Mouse (Mus musculus) kidney, postnatal 0 days (tissue): ENCODE measurements around the gene Lrpprc. TPM values are rescaled to one million over a fixed set of nuclear protein-coding genes. Genes with fewer than 3 reads are reported as not detected.

ENCODE experiments used
- ATAC-seq: fragments of 200-750 bp; cut with Nextera tagmentation; replicated peaks from 2 replicates; pipeline ENCODE4 v1.8.0; 2017; ENCODE audit warnings: low read depth, moderate number of reproducible peaks, moderate TSS enrichment, moderate library complexity; ENCODE audit not compliant: low FRiP score
- DNase-seq: peaks from one replicate; pipeline ENCODE4 v3.0.0-alpha.2; 2016; ENCODE audit warnings: low spot score
- H3K27ac ChIP-seq: fragments of 300-500 bp; sonication (generic); 2 replicates; pipeline ENCODE4 v1.5.1; 2014; ENCODE audit warnings: mild to moderate bottlenecking
- H3K27me3 ChIP-seq: fragments of 300-500 bp; sonication (generic); 2 replicates; pipeline ENCODE4 v1.6.1; 2014; ENCODE audit warnings: low read length, mixed read lengths; ENCODE audit not compliant: insufficient read depth
- H3K36me3 ChIP-seq: fragments of 300-500 bp; sonication (generic); 2 replicates; pipeline ENCODE4 v1.6.1; 2014; ENCODE audit warnings: low read length, mixed read lengths; ENCODE audit not compliant: insufficient read depth
- H3K4me1 ChIP-seq: fragments of 300-500 bp; sonication (generic); replicated peaks from 2 replicates; pipeline ENCODE4 v1.6.1; 2014; ENCODE audit warnings: antibody characterized with exemption, low read length, mixed read lengths; ENCODE audit not compliant: insufficient read depth
- H3K4me2 ChIP-seq: fragments of 300-500 bp; sonication (generic); 2 replicates; pipeline ENCODE4 v1.6.1; 2014; ENCODE audit warnings: mild to moderate bottlenecking, low read length, moderate library complexity, mixed read lengths
- H3K4me3 ChIP-seq: fragments of 300-500 bp; sonication (generic); replicated peaks from 2 replicates; pipeline ENCODE4 v1.5.1; 2014; ENCODE audit warnings: low read depth, low read length
- H3K9ac ChIP-seq: fragments of 300-500 bp; sonication (generic); 2 replicates; pipeline ENCODE4 v1.6.1; 2014; ENCODE audit warnings: low read depth, low read length
- H3K9me3 ChIP-seq: fragments of 300-500 bp; sonication (generic); replicated peaks from 2 replicates; pipeline ENCODE4 v1.6.1; 2016; ENCODE audit warnings: low read length, inconsistent platforms, mixed read lengths
- CTCF ChIP-seq: IDR thresholded peaks from 2 replicates; pipeline ENCODE4 v1.5.1; 2016; ENCODE audit warnings: antibody characterized with exemption, low read depth, mild to moderate bottlenecking, moderate library complexity
- WGBS: fragments of 180-500 bp; shearing (Covaris S2); extraction: QIAGEN DNeasy Blood & Tissue Kit; methylation state at CpG from one replicate; pipeline ENCODE4 v1.1.7; 2014; 5-methylcytosine and 5-hydroxymethylcytosine counted together
- polyA plus RNA-seq: library from polyadenylated mRNA; unstranded; fragments of >200 nt; fragmentation: Nextera tagmentation; extraction: Ambion mirVana; gene quantifications from 2 replicates; pipeline ENCODE4 v1.2.1, GENCODE M21; 2015

The Lrpprc gene
- polyA plus RNA-seq, 1 experiment from 2014 or later = 31.2 TPM

DNA sequence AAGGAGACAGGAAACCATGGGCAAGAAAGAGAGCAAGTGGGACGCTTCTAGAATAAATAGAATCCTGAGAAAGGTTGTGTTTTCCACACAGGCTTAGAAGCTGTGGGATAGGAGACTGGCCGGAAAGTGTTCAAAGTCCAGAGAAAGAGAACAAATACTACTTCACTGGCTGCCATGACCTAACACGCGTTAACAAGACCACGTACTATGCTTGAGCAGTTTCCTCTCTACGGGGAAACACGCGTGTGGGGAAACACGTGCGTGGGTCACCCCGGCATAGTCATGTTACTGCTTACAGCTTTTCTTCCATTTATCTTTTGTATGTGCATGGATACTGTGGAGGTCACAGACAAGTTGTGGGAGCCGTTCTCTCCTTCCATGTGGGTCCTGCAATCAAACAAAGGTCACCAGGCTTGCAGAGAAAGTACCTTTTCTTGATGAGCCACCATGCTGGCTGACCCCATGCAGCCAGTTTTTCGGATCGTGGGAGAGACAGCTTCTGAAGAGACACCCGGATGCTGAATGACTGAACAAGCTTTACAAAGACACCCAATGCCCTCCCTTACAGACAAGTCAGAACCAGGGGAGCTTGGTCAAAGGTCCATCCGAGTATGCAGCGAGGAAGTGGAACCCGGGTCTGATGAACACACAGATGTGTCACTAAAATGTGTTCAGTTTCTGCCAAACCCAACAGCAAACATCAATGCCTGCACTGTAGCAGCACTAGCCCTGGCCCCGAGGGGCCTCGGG lies 2.0 kb downstream of the Lrpprc start:
- Histone ChIP-seq H3K9ac (no peak overlapping the region), H3K36me3 (0 out of 2 replicates have a peak, but pooled peaks cover 4% of the 10 kb centered on the region), H3K4me3 (no peak overlapping the region), H3K27ac (no peak overlapping the region), H3K4me1 (peaks cover 13% of the 10 kb centered on the region; the same call in 1 of the 2 replicates), H3K27me3 (no peaks in the 10 kb centered on the region), H3K9me3 (no peaks in the 10 kb centered on the region), H3K4me2 (no peak overlapping the region; the same call in 1 of the 2 replicates)
- no peak for ATAC-seq
- 86% methylated on average over 20 of the region's 20 CpGs for WGBS
- DNase-seq = no peak
- no peak for TF ChIP-seq CTCF

DNA sequence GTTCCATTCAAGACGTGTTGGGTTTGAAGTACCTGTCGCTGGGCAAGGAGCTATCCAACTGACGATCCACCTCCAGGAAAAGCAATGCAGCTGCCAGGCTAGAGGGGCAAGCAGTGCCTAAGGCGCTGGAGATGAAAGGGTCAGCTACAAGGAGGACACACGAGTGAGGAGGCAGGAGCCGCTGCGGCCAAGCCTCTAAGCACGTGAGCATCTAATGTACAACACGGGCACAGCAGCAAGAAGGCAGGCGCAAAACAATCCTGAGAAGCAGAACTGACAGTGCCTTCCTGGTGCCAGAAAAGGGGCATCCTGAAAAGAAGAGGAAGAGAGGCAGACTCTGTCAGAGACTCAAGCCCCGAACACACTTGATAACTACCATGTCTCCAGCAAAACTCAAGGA lies 3.1 kb downstream of the Lrpprc start:
- no peak overlapping the region for H3K9ac ChIP-seq
- H3K36me3 ChIP-seq = 0 out of 2 replicates have a peak, but pooled peaks cover 4% of the 10 kb centered on the region
- DNase-seq (no peak), ATAC-seq (no peak)
- no peaks in the 10 kb centered on the region for H3K9me3 ChIP-seq
- H3K4me1 ChIP-seq = peaks cover 13% of the 10 kb centered on the region; the same call in 1 of the 2 replicates
- 85% methylated on average over 11 of the region's 11 CpGs for WGBS
- H3K27me3 ChIP-seq = no peaks in the 10 kb centered on the region
- TF ChIP-seq CTCF = no peak
- no peak overlapping the region for H3K4me3 ChIP-seq
- no peak overlapping the region for H3K27ac ChIP-seq
- no peak overlapping the region for H3K4me2 ChIP-seq

- no peak for ATAC-seq
- 89% methylated on average over 8 of the region's 8 CpGs for WGBS
- no peak overlapping the region for H3K4me3 ChIP-seq
- TF ChIP-seq CTCF = no peak
- no peak overlapping the region for H3K27ac ChIP-seq
- peaks cover 13% of the 10 kb centered on the region; the same call in 1 of the 2 replicates for H3K4me1 ChIP-seq
- no peaks in the 10 kb centered on the region for H3K27me3 ChIP-seq
- H3K4me2 ChIP-seq = no peak overlapping the region
- 0 out of 2 replicates have a peak, but pooled peaks cover 4% of the 10 kb centered on the region for H3K36me3 ChIP-seq
- no peaks in the 10 kb centered on the region for H3K9me3 ChIP-seq
- DNase-seq = no peak
- no peak overlapping the region for H3K9ac ChIP-seq
These were observed 3.7 kb downstream of the Lrpprc start for GRCm38 (mm10) chr17:84786911-84787310.

DNA sequence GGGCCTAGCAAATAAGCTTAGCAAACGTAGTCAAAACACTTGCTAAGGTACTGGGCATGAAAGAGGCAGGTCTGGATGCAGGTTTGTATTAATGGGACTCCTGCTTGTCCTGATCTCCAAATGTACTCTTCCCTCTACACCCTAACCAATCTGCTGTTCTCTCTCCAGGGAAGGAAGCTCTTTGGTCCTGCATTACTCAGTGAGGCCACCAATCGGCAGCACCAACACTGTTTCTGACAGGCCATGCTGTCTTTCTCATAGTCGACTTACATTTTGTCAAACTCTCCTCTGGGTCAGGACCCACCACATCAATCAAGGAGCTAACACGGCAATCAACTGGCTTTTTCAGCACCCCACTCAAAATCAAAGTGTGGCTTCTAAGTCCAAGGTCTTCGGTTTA lies 5.4 kb downstream of the Lrpprc start:
- Histone ChIP-seq H3K9ac (no peak overlapping the region), H3K27ac (no peak overlapping the region), H3K4me3 (no peak overlapping the region), H3K4me2 (no peak overlapping the region), H3K4me1 (peaks cover 13% of the 10 kb centered on the region; the same call in 1 of the 2 replicates), H3K27me3 (no peaks in the 10 kb centered on the region), H3K36me3 (0 out of 2 replicates have a peak, but pooled peaks cover 4% of the 10 kb centered on the region), H3K9me3 (no peaks in the 10 kb centered on the region)
- WGBS = 69% methylated on average over 5 of the region's 5 CpGs
- no peak for ATAC-seq
- DNase-seq = no peak
- no peak for TF ChIP-seq CTCF

DNA sequence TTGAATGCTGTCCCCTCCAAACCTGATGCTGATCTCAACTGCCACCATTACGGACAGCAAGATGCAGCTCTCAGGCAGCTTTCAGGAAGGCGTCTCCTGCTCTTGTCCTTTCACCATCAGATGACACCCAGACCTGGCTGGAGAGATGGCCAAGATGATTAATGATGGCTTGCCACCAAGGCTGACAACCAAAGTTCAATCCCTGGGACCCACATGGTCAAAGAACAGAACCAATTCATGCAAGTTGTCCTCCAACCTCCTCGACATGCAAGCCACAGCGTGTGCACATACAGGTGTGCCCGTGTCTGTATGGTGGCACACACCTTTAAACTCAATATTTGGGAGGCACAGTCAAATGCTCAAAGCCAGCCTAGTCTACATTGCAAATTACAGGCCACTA lies 7.1 kb downstream of the Lrpprc start:
- no peak for ATAC-seq
- no peak for TF ChIP-seq CTCF
- whole genome bisulfite sequencing = 90% methylated on average over 5 of the region's 5 CpGs

GRCm38 (mm10) chr17:84780321-84780720 lies 10.3 kb downstream of the Lrpprc start:
- Histone ChIP-seq H3K4me1 (no peaks in the 10 kb centered on the region), H3K27ac (no peak overlapping the region), H3K27me3 (no peaks in the 10 kb centered on the region), H3K36me3 (peaks cover 9% of the 10 kb centered on the region; the same call in 1 of the 2 replicates), H3K9ac (no peak overlapping the region), H3K4me3 (no peak overlapping the region), H3K4me2 (no peak overlapping the region), H3K9me3 (no peaks in the 10 kb centered on the region)
- no peak for TF ChIP-seq CTCF
- ATAC-seq (no peak), DNase-seq (no peak)
- 96% methylated on average over 6 of the region's 6 CpGs for WGBS

More for the DNA sequence above, 7.1 kb downstream of the Lrpprc start:
- DNase-seq = no peak
- H3K9ac ChIP-seq = no peak overlapping the region
- no peak overlapping the region for H3K4me3 ChIP-seq
- no peak overlapping the region for H3K4me2 ChIP-seq
- no peaks in the 10 kb centered on the region for H3K4me1 ChIP-seq
- H3K27ac ChIP-seq = no peak overlapping the region
- no peaks in the 10 kb centered on the region for H3K27me3 ChIP-seq
- H3K36me3 ChIP-seq = 0 out of 2 replicates have a peak, but pooled peaks cover 4% of the 10 kb centered on the region
- H3K9me3 ChIP-seq = no peaks in the 10 kb centered on the region
